Mouse (Mus musculus): ENCODE data around the gene Gm7735. TPM values are rescaled to one million over a fixed set of nuclear protein-coding genes. Genes with fewer than 3 reads are reported as not detected.
"Not testable (repeated sequence)": the region's sequence is repeated elsewhere in the genome, so short reads cannot be mapped to it uniquely, and the experiment has no call there.

The Gm7735 gene
- polyA plus RNA-seq (2014; fragmentation: Nextera tagmentation; extraction: Ambion mirVana), result not detected in 2 replicates

- H3K9ac ChIP-seq (ENCODE audit: low read depth, low read length); H3K27me3 ChIP-seq (ENCODE audit: control insufficient read depth, insufficient read depth, low read length); DNase-seq (ENCODE audit: low spot score); ATAC-seq (ENCODE audit: low FRiP score); H3K4me2 ChIP-seq (replicated peaks; ENCODE audit: low read depth, low read length); H3K9me3 ChIP-seq (ENCODE audit: control insufficient read depth, low read length); H3K4me1 ChIP-seq (replicated peaks; ENCODE audit: control insufficient read depth, insufficient read depth, low read length); H3K36me3 ChIP-seq (ENCODE audit: control insufficient read depth, insufficient read depth, low read length); H3K27ac ChIP-seq (ENCODE audit: low read depth, low read length); H3K4me3 ChIP-seq (ENCODE audit: low read depth, low read length): not testable (repeated sequence)
Measured at GRCm38 (mm10) chr16:89169190-89169589, at the start of gene Gm7735. TSS of gene Gm7735 (plus strand) at chr16:89169490.

- Histone ChIP-seq H3K4me2 (replicated peaks; ENCODE audit: low read depth, low read length) (no peak within 1 kb of the TSS), H3K4me3 (ENCODE audit: low read depth, low read length) (no peak within 1 kb of the TSS), H3K9me3 (ENCODE audit: control insufficient read depth, low read length) (no peaks in the 10 kb centered on the region), H3K4me1 (replicated peaks; ENCODE audit: control insufficient read depth, insufficient read depth, low read length) (no peaks in the 10 kb centered on the region), H3K27ac (ENCODE audit: low read depth, low read length) (no peak within 1 kb of the TSS), H3K36me3 (ENCODE audit: control insufficient read depth, insufficient read depth, low read length) (no peaks in the 10 kb centered on the region), H3K9ac (ENCODE audit: low read depth, low read length) (no peak within 1 kb of the TSS), H3K27me3 (ENCODE audit: control insufficient read depth, insufficient read depth, low read length) (no peaks in the 10 kb centered on the region)
- DNase-seq (ENCODE audit: low spot score) (no peak), ATAC-seq (ENCODE audit: low FRiP score) (no peak)
- 97% methylated on average over 1 of the region's 1 CpGs for whole genome bisulfite sequencing
Measured at GRCm38 (mm10) chr16:89140551-89140950, 28.7 kb upstream of the Gm7735 start, which contains the start of gene Gm6358. TSS of gene Gm6358 (plus strand) at chr16:89140851.

- no peaks in the 10 kb centered on the region for H3K36me3 ChIP-seq (ENCODE audit: control insufficient read depth, insufficient read depth, low read length)
- no peak for ATAC-seq (ENCODE audit: low FRiP score)
Measured at GRCm38 (mm10) chr16:89150786-89151185, 18.5 kb upstream of the Gm7735 start, which contains the start of gene Gm10061. TSS of gene Gm10061 (plus strand) at chr16:89151086.

GRCm38 (mm10) chr16:89157652-89158051 lies 11.6 kb upstream of the Gm7735 start, which contains the start of gene Gm9789:
TSS of gene Gm9789 (plus strand) at chr16:89157952.
- H3K9ac ChIP-seq (ENCODE audit: low read depth, low read length), result no peak within 1 kb of the TSS
- DNase-seq (ENCODE audit: low spot score) (no peak), ATAC-seq (ENCODE audit: low FRiP score) (no peak)
- no peaks in the 10 kb centered on the region for H3K36me3 ChIP-seq (ENCODE audit: control insufficient read depth, insufficient read depth, low read length)
- H3K4me3 ChIP-seq (ENCODE audit: low read depth, low read length), result no peak within 1 kb of the TSS
- H3K4me2 ChIP-seq (replicated peaks; ENCODE audit: low read depth, low read length), result no peak within 1 kb of the TSS
- WGBS, result 82% methylated on average over 4 of the region's 4 CpGs
- H3K27me3 ChIP-seq (ENCODE audit: control insufficient read depth, insufficient read depth, low read length), result no peaks in the 10 kb centered on the region
- H3K27ac ChIP-seq (ENCODE audit: low read depth, low read length), result no peak within 1 kb of the TSS
- no peaks in the 10 kb centered on the region for H3K4me1 ChIP-seq (replicated peaks; ENCODE audit: control insufficient read depth, insufficient read depth, low read length)
- no peaks in the 10 kb centered on the region for H3K9me3 ChIP-seq (ENCODE audit: control insufficient read depth, low read length)

More at GRCm38 (mm10) chr16:89150786-89151185, 18.5 kb upstream of the Gm7735 start, which contains the start of gene Gm10061:
- Histone ChIP-seq H3K4me2 (replicated peaks; ENCODE audit: low read depth, low read length) (no peak within 1 kb of the TSS), H3K9ac (ENCODE audit: low read depth, low read length) (no peak within 1 kb of the TSS), H3K27ac (ENCODE audit: low read depth, low read length) (no peak within 1 kb of the TSS), H3K4me1 (replicated peaks; ENCODE audit: control insufficient read depth, insufficient read depth, low read length) (no peaks in the 10 kb centered on the region), H3K9me3 (ENCODE audit: control insufficient read depth, low read length) (no peaks in the 10 kb centered on the region), H3K4me3 (ENCODE audit: low read depth, low read length) (no peak within 1 kb of the TSS), H3K27me3 (ENCODE audit: control insufficient read depth, insufficient read depth, low read length) (no peaks in the 10 kb centered on the region)
- WGBS, result 95% methylated on average over 1 of the region's 1 CpGs
- no peak for DNase-seq (ENCODE audit: low spot score)

- no peak for DNase-seq (ENCODE audit: low spot score)
- ATAC-seq (ENCODE audit: low FRiP score), result no peak
- H3K27me3 ChIP-seq (ENCODE audit: control insufficient read depth, insufficient read depth, low read length), result no peaks in the 10 kb centered on the region
- 88% methylated on average over 2 of the region's 2 CpGs for WGBS
- H3K9ac ChIP-seq (ENCODE audit: low read depth, low read length), result no peak within 1 kb of the TSS
- no peaks in the 10 kb centered on the region for H3K36me3 ChIP-seq (ENCODE audit: control insufficient read depth, insufficient read depth, low read length)
- no peak within 1 kb of the TSS for H3K4me3 ChIP-seq (ENCODE audit: low read depth, low read length)
- no peaks in the 10 kb centered on the region for H3K4me1 ChIP-seq (replicated peaks; ENCODE audit: control insufficient read depth, insufficient read depth, low read length)
- no peak within 1 kb of the TSS for H3K27ac ChIP-seq (ENCODE audit: low read depth, low read length)
- no peak within 1 kb of the TSS for H3K4me2 ChIP-seq (replicated peaks; ENCODE audit: low read depth, low read length)
- H3K9me3 ChIP-seq (ENCODE audit: control insufficient read depth, low read length), result no peaks in the 10 kb centered on the region
Measured at GRCm38 (mm10) chr16:89174435-89174834, 5.1 kb downstream of the Gm7735 start, which contains the start of gene 1110057P08Rik. TSS of gene 1110057P08Rik (plus strand) at chr16:89174735.

- H3K4me1 ChIP-seq (replicated peaks; ENCODE audit: control insufficient read depth, insufficient read depth, low read length), result no peaks in the 10 kb centered on the region
- DNase-seq (ENCODE audit: low spot score) (no peak), ATAC-seq (ENCODE audit: low FRiP score) (no peak)
- 87% methylated on average over 4 of the region's 4 CpGs for WGBS
- H3K4me2 ChIP-seq (replicated peaks; ENCODE audit: low read depth, low read length), result no peak overlapping the region
- H3K27me3 ChIP-seq (ENCODE audit: control insufficient read depth, insufficient read depth, low read length), result no peaks in the 10 kb centered on the region
- no peaks in the 10 kb centered on the region for H3K36me3 ChIP-seq (ENCODE audit: control insufficient read depth, insufficient read depth, low read length)
- H3K9me3 ChIP-seq (ENCODE audit: control insufficient read depth, low read length), result no peaks in the 10 kb centered on the region
- H3K4me3 ChIP-seq (ENCODE audit: low read depth, low read length), result no peak overlapping the region
- H3K27ac ChIP-seq (ENCODE audit: low read depth, low read length), result no peak overlapping the region
- no peak overlapping the region for H3K9ac ChIP-seq (ENCODE audit: low read depth, low read length)
Measured at GRCm38 (mm10) chr16:89188621-89189020, 19.3 kb downstream of the Gm7735 start.

GRCm38 (mm10) chr16:89205561-89205960 lies 36.3 kb downstream of the Gm7735 start, which contains the start of gene Krtap20-2:
TSS of gene Krtap20-2 (plus strand) at chr16:89205861.
- Histone ChIP-seq H3K4me2 (replicated peaks; ENCODE audit: low read depth, low read length) (no peak within 1 kb of the TSS), H3K27me3 (ENCODE audit: control insufficient read depth, insufficient read depth, low read length) (no peaks in the 10 kb centered on the region), H3K9ac (ENCODE audit: low read depth, low read length) (no peak within 1 kb of the TSS), H3K36me3 (ENCODE audit: control insufficient read depth, insufficient read depth, low read length) (no peaks in the 10 kb centered on the region), H3K27ac (ENCODE audit: low read depth, low read length) (no peak within 1 kb of the TSS), H3K4me1 (replicated peaks; ENCODE audit: control insufficient read depth, insufficient read depth, low read length) (no peaks in the 10 kb centered on the region), H3K9me3 (ENCODE audit: control insufficient read depth, low read length) (no peaks in the 10 kb centered on the region), H3K4me3 (ENCODE audit: low read depth, low read length) (no peak within 1 kb of the TSS)
- WGBS, result 67% methylated on average over 1 of the region's 1 CpGs
- DNase-seq (ENCODE audit: low spot score), result no peak
- no peak for ATAC-seq (ENCODE audit: low FRiP score)

Other genes starting within 250 kb of the Gm7735 start
- not detected in 2 replicates for gene Krtap19-9b, start 237.2 kb upstream of the Gm7735 start, polyA plus RNA-seq (2014; fragmentation: Nextera tagmentation; extraction: Ambion mirVana)
- gene Krtap16-3, start 206.6 kb upstream of the Gm7735 start, polyA plus RNA-seq (2014; fragmentation: Nextera tagmentation; extraction: Ambion mirVana), result not detected in 2 replicates
- gene Krtap22-2, start 158.7 kb upstream of the Gm7735 start, polyA plus RNA-seq (2014; fragmentation: Nextera tagmentation; extraction: Ambion mirVana), result not detected in 2 replicates
- gene Gm10229, start 154.2 kb upstream of the Gm7735 start, polyA plus RNA-seq (2014; fragmentation: Nextera tagmentation; extraction: Ambion mirVana), result not detected in 2 replicates
- gene Krtap6-1, start 137.8 kb upstream of the Gm7735 start, polyA plus RNA-seq (2014; fragmentation: Nextera tagmentation; extraction: Ambion mirVana), result not detected in 2 replicates
- not detected in 2 replicates for gene Gm10228, start 128.0 kb upstream of the Gm7735 start, polyA plus RNA-seq (2014; fragmentation: Nextera tagmentation; extraction: Ambion mirVana)
- not detected in 2 replicates for gene Krtap6-5, start 121.6 kb upstream of the Gm7735 start, polyA plus RNA-seq (2014; fragmentation: Nextera tagmentation; extraction: Ambion mirVana)
- gene 1110025L11Rik, start 105.5 kb upstream of the Gm7735 start, polyA plus RNA-seq (2014; fragmentation: Nextera tagmentation; extraction: Ambion mirVana), result not detected in 2 replicates
- not detected in 2 replicates for gene Krtap6-3, start 85.5 kb upstream of the Gm7735 start, polyA plus RNA-seq (2014; fragmentation: Nextera tagmentation; extraction: Ambion mirVana)
- gene Gm6358, start 28.6 kb upstream of the Gm7735 start, polyA plus RNA-seq (2014; fragmentation: Nextera tagmentation; extraction: Ambion mirVana), result not detected in 2 replicates
- gene Gm10061, start 18.4 kb upstream of the Gm7735 start, polyA plus RNA-seq (2014; fragmentation: Nextera tagmentation; extraction: Ambion mirVana), result not detected in 2 replicates
- gene Gm9789, start 11.5 kb upstream of the Gm7735 start, polyA plus RNA-seq (2014; fragmentation: Nextera tagmentation; extraction: Ambion mirVana), result not detected in 2 replicates
- not detected in 2 replicates for gene 1110057P08Rik, start 5.2 kb downstream of the Gm7735 start, polyA plus RNA-seq (2014; fragmentation: Nextera tagmentation; extraction: Ambion mirVana)
- not detected in 2 replicates for gene Krtap20-2, start 36.4 kb downstream of the Gm7735 start, polyA plus RNA-seq (2014; fragmentation: Nextera tagmentation; extraction: Ambion mirVana)
- not detected in 2 replicates for gene Krtap21-1, start 234.4 kb downstream of the Gm7735 start, polyA plus RNA-seq (2014; fragmentation: Nextera tagmentation; extraction: Ambion mirVana)